In the genomic region with DNA sequence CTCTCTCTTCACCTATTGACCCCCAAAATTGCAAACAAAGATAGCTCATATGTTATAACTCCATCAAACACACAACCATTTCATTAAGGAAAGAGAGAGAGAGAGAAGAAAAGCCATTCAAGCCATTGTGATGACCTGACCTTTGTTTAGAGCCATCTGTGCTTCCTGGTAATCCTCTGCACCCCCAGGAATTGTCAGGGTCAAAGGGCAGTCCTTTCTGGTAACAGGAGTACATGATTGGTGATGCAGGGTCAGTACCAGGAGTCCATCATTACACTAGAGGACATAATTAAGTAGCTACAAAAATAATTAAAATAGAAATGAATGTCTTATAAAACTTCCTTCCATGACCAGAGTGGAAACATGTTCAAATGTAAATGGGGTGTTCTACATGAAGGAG, we compare ENCODE assay signal across 17 mouse cellular contexts.
"Had no signal": no experiment of that assay in that cellular context is flagged by ENCODE, and none has a peak within 500 bp of the region (broad histone marks: within the 10 kb centered on the region; RNA-seq: fewer than 3 reads in every experiment).

No protein-coding gene starts in this region.

- DNase-seq: kidney, adult 8-10 months; kidney, postnatal 25 days; layer of hippocampus, adult 9-11 months; layer of hippocampus, postnatal 36 days; lung, postnatal 10 days; right cerebral cortex, postnatal 4 days; spleen, adult 18-20 months; thymus, adult 18-20 months; thymus, postnatal 25 days had no signal

- H3K4me3 ChIP-seq: limb, embryonic 15.5 days; liver, embryonic 12.5 days; megakaryocyte, embryonic 14.5 days; myocyte; neural tube, embryonic 15.5 days had no signal

- H3K9ac ChIP-seq: limb, embryonic 15.5 days; liver, embryonic 12.5 days; lung, embryonic 14.5 days; neural tube, embryonic 15.5 days had no signal

- ATAC-seq: intestine, embryonic 16.5 days; liver, embryonic 12.5 days had no signal

- H3K36me3 ChIP-seq: limb, embryonic 15.5 days; liver, embryonic 12.5 days; neural tube, embryonic 15.5 days had no signal

- H3K27ac ChIP-seq: limb, embryonic 15.5 days; liver, embryonic 12.5 days; macrophage; neural tube, embryonic 15.5 days had no signal

- H3K4me2 ChIP-seq: limb, embryonic 15.5 days; liver, embryonic 12.5 days; lung, embryonic 14.5 days; neural tube, embryonic 15.5 days had no signal

- H3K9me3 ChIP-seq: limb, embryonic 15.5 days; liver, embryonic 12.5 days; neural tube, embryonic 15.5 days had no signal

- H3K27me3 ChIP-seq: limb, embryonic 15.5 days; liver, embryonic 12.5 days; neural tube, embryonic 15.5 days had no signal
